Mouse (Mus musculus): Measurements from ENCODE around the gene Rpgrip1l.

GRCm38 (mm10) chr8:91352598-91352997, 39.5 kb upstream of the Rpgrip1l start:
- no peak for TF ChIP-seq CTCF (IDR thresholded peaks at IDR 0.05; ENCODE audit: extremely low read depth, insufficient read depth, low read length)
- no peak for TF ChIP-seq POLR2A (IDR thresholded peaks at IDR 0.05; ENCODE audit: extremely low read depth, insufficient read depth, low read length)

Data from cortical plate, adult 2 months (tissue).